Mouse (Mus musculus): ENCODE results near the gene Serhl.
"Not testable (repeated sequence)": the region's sequence is repeated elsewhere in the genome, so short reads cannot be mapped to it uniquely, and the experiment has no call there.

The Serhl gene

DNA sequence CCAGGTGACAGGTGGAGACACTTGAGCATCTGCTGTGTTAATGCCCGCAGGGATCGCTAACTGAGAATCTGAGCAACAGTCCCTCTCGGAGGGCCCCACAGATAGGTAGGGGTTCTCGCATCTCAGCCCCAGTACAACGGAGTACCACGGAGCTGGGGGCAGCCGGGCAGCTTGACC lies at the start of gene Serhl:
Serhl (plus strand) TSS at position 78 of the 177 bp plus-strand sequence.
- no peak for DNase-seq (ENCODE audit: low read depth, low spot score)

DNA sequence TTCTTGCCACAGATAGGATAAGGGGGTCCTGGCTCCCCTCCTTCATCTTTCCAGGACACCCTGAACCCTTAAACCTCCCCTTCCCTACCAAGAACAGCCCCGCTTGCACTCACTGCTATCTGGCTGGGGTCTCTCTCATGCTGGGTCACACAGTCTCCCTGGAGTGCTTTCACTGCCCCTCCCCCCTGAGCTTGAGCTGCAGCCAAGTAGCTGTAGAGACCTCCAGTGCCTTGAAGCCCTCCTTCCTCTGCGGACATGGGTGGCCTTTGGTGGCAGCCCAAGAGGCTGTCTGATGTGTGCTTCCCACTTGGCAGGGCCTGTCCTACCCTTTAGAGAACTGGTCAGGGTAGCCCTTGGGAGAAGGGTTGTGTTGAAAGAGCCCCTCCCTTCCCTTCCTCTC lies 49.1 kb upstream of the Serhl start:
- no peak for DNase-seq (ENCODE audit: low read depth, low spot score)

DNA sequence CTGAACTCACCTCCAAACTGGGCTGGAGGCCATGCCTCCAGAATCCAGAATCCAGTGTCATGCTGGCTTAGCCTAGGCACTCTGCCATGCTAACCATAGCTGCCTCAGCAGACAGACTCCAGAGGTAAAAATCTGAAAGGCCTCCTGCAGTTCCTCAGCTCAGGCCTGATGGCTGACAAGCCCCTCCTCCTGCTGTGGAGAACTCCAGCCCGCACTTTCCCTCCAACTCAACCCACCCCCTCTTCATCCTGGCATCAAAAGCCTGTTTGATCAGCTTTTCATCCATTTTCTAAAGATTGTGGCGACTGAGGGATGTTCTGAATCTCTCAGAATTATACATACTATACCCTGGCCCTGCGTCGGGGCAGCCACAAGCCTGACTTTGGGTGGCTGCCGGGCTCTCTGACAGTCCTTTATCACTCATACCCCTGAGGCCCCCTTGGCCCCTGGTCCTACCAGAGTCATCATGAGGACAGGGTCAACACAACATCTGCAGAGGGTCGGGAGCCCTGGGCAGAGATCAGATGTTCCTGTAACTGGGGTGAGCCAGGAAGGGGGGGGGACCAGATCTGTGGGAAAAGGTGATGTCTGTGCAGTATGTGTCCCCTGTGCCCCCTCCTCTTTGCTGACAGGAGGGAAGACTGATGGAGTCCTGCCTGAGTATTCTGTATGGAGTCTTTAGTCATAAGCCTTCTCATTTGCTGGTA lies 46.5 kb upstream of the Serhl start:
- no peak for DNase-seq (ENCODE audit: low read depth, low spot score)

- no peak for DNase-seq (ENCODE audit: low read depth, low spot score)
Observed at GRCm38 (mm10) chr15:83043362-83043708, 46.0 kb upstream of the Serhl start.

GRCm38 (mm10) chr15:83045565-83045964 lies 43.7 kb upstream of the Serhl start:
- not testable (repeated sequence) for DNase-seq (ENCODE audit: low read depth, low spot score)

DNA sequence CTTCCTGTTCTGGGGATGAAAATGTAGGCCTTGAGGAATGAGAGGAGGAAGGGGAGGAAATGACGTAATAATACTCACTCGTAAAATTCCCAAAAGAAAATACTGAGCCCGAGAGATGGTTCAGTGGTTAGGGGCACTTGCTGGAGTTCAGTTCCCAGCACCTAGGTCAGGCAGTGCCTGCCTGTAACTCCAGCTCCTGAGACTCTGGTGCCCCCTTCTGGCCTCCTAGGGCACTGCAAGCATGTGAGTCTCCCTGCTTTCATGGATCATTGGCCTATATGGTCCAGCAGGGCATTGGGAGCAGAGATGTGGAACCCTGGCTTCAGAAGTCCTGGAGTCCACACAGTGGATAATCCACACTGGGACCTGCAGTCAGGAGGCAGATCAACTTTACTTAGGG lies 43.0 kb upstream of the Serhl start:
- DNase-seq (ENCODE audit: low read depth, low spot score): no peak

- no peak for DNase-seq (ENCODE audit: low read depth, low spot score)
Observed at GRCm38 (mm10) chr15:83046730-83047129, 42.6 kb upstream of the Serhl start.

DNA sequence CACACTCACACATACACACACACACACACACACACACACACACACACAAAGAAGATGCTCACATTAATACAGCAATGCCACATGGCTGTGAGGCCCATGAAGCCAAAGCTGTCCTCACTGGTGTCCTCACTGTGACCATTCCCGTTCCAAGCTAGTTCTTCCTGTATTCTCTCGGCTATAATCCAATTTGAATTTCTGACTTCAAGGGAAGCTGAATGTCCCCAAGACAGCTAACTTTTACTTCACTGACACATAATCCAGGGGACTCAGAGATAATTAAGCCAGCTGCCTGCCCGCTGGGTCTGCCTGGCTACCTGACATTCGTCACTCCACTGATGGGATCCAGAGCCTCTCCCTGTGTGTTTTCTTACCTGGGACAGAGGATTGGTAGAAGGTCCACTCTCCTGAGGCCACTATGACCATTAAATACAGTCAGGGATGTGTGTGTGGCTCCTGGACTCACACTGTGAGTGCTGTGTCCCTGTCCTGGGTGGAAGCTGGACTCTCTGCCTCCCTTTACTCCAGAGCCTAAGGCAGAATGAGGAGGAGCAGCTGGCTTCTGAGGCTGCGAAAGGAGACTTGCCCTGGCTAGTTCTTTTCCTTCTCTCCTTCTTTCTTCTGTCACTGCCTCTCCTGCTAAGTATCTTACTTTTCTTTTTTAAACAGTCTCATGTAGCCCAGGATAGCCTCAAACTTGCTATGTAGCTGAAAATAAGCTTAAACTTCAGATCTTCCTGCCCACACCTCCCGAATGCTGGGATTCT lies 36.8 kb upstream of the Serhl start:
- DNase-seq (ENCODE audit: low read depth, low spot score): no peak

DNA sequence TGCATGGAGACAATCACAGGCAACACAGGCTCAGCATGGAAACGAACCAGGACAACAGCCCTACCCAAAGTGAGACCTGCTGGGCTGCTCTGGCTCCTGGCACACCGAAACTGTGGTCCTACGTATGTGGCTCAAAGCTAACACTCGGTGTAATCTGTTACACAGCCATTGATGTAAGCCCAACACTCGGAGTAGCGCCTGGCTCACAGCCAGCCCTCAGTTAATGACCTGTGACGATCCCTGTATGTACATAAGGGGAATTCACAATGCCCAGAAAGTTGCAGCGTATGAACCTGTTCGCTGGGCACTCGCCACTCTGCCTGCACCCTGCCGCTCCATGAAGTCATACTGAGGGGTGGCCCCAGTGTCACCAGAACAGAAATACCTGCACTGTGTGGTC lies 36.0 kb upstream of the Serhl start:
- no peak for DNase-seq (ENCODE audit: low read depth, low spot score)

DNA sequence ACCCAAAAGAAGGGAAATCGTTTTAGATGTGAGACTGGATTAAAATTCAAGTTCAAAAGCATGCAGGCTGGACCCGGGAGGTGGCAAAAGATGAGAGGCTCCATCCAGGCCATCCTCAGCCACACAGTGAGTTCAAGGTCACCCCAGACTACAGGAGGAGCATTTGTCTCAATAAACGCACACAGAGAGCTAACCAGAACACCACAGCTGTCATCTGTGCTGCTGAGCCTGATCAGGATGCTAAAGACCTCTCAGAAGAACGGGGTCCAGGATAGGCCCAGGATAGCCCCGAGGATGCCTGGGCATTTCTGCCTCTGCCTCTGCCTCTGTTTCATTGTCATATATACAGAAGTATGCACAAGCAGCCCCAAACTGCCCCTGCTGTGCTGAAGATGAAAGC lies 33.7 kb upstream of the Serhl start:
- DNase-seq (ENCODE audit: low read depth, low spot score): no peak

DNA sequence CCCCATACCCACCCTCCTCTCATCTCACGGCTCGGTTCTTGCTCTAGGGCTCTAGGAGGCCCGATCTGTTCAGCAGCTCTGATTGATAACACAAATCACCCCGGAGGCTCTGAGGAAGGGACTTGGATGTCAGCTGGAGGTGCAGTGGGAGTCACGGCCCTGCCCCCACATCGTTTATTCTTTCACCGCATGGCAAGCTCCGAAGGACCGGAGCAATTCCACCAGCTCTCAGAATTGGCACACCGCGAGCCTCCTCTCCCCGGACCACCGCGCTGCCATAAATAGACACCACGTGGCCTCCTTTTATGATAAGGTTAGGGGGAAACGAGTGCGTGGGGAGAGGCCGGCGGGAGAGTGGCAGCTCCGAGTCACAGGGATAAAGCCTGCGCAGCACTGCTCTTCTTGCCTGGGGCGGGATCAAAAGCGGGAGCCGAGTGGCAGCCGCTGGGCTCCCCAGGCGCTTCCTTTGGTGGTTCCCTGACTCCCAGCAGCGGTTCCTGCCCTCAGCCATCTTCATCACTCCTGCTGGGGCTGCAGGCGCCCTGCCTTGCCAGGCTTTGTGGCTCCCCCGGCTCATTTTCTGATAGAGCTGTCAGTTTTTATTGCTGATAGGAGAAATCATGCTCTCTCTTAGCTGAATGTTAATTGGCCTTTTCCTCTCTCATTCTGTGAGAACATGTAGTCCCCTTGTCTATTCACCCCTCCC lies 32.8 kb upstream of the Serhl start:
- peak; percentile 45 for DNase-seq (ENCODE audit: low read depth, low spot score)

DNA sequence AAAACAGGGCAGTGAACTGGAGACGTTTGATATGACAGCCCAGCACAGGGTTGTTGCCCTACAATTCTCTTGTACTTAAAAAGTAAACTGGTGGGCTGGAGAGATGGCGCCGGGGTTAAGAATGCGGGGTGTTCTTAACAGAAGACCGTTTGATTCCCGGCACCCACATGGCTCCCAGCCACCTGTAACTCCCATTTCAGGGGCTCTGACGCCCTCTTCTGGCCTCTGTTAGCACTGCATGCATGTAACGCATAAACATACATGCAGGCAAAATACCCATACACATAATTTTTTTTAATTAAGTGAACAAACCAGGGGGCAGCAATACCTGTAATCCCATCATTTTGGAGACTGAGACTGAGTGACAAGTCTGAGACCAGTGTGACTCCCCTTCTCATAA lies 31.8 kb upstream of the Serhl start:
- no peak for DNase-seq (ENCODE audit: low read depth, low spot score)

DNA sequence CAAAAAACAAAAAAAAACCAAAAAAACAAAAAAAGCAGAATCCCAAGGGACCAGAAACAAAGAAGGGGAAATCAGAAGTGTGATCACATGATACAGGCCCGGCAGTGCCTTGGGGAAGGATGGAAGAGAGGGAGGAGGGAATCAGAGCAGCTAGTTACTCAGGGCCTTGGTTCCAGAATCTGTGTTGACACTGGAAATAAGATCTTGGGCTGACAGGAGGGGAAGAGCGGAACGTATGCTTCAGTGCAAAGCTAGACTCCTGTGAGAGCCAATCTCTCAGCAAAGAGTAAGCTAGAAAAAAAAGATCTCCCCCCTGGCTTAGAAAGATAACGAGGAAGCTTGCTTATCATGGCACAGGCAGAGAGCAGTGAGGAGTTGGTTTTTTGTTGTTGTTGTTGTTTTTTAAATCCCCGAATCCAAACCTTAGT lies 30.1 kb upstream of the Serhl start:
- DNase-seq (ENCODE audit: low read depth, low spot score): no peak

DNA sequence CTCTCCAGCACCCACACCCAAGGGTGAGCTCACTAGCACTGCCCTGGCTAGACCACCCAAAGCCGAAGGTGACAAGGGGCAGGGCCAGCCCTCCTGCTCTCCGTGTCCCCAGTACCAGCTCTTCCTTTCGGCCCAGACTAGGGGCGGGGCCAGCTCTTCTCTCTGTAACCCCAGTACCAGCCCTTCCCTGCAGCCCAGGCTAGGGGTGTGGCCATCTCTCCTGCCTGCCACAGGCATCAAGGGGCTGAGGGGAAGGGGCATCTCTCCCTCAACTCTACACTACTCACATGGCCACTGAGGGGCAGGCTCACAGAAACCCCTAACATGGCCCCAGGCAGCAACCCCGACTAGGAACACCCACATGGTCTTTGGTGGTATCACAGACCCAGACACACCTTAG lies 27.6 kb upstream of the Serhl start:
- DNase-seq (ENCODE audit: low read depth, low spot score): no peak

- not testable (repeated sequence) for DNase-seq (ENCODE audit: low read depth, low spot score)
Observed at GRCm38 (mm10) chr15:83062582-83062981, 26.7 kb upstream of the Serhl start.

- DNase-seq (ENCODE audit: low read depth, low spot score): no peak
Observed at GRCm38 (mm10) chr15:83065543-83065942, 23.8 kb upstream of the Serhl start.

GRCm38 (mm10) chr15:83068270-83068669 lies 21.0 kb upstream of the Serhl start:
- DNase-seq (ENCODE audit: low read depth, low spot score): no peak

DNA sequence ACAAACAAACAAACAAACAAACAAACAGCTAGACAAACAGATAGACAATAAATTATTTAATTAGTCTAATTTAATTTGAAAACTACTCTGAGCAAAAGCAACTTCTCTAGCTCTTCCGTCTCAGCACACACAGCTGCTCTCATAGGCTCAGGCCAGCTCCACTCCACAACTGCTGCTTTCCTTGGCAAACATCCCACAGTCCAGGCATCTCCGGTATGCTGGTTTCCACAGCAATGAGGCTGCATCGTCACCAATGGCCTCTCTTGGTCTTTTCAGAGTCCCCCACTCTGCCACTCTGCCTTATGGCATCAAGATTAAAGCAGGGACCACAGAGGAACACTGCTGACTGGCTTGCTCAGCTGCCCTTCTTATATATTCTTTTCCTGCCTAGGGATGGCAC lies 18.4 kb upstream of the Serhl start:
- DNase-seq (ENCODE audit: low read depth, low spot score): no peak

- DNase-seq (ENCODE audit: low read depth, low spot score): no peak
Observed at GRCm38 (mm10) chr15:83071752-83072151, 17.6 kb upstream of the Serhl start.

DNA sequence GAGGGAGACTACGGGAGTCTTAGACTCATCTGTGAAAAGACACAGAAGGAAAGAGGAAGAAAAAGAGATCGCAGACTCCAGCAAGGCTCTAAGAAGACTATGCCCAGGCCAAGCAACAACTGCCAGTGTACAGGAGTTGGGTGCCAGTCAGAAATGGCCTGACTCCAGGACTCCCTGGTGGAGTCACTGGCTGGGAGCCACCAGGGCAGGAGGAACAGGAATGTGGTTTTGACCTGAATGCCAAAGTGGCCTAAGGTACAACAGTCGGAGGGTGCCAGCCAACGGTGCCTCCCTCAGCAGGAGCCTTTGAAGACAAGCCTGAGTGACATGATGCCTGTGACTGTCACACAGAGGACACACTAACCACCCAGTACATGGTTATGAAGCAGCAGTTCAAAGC lies 15.1 kb upstream of the Serhl start:
- DNase-seq (ENCODE audit: low read depth, low spot score): no peak

GRCm38 (mm10) chr15:83075607-83076525 lies 13.4 kb upstream of the Serhl start:
- no peak for DNase-seq (ENCODE audit: low read depth, low spot score)

- no peak for DNase-seq (ENCODE audit: low read depth, low spot score)
Observed at GRCm38 (mm10) chr15:83083530-83083929, 5.8 kb upstream of the Serhl start.
